Mouse (Mus musculus): Measurements from ENCODE around the gene Rbfox1. TPM values are rescaled to one million over a fixed set of nuclear protein-coding genes. Genes with fewer than 3 reads are reported as not detected.

The Rbfox1 gene
- polyA plus RNA-seq, 1 experiment from 2014 or later = 339 TPM

DNA sequence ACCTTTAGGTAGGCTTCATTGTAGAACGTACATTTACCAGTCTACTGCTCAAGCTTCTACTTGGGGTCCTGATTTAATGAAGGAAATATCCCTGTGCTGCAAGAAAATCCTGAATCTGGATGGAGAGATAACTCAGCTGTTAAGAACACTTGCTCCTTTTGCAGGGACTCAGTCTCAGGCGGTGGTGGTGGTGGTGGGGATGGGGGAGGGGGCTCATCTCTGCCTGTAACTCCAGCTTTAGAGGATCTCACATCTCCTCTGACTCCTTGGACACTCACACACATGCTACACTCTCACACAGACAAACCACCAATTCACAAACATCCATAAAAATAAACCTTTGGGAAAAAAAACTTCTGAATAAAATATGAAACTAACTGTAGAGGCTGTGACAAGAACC, 1101.3 kb downstream of the Rbfox1 start:
- 65% methylated on average over 2 of the region's 2 CpGs for WGBS
- no peak for ATAC-seq (ENCODE audit: low read depth)
- Histone ChIP-seq H3K4me2 (ENCODE audit: low read depth, low read length) (no peak overlapping the region), H3K27ac (ENCODE audit: low read depth, low read length) (no peak overlapping the region), H3K9ac (replicated peaks; ENCODE audit: low read depth, low read length) (no peak overlapping the region), H3K4me1 (ENCODE audit: control insufficient read depth, insufficient read depth, low read length) (no peaks in the 10 kb centered on the region), H3K27me3 (ENCODE audit: control insufficient read depth, insufficient read depth, low read length) (no peaks in the 10 kb centered on the region), H3K9me3 (ENCODE audit: control insufficient read depth, low read length) (no peaks in the 10 kb centered on the region), H3K4me3 (ENCODE audit: low read depth, low read length) (no peak overlapping the region), H3K36me3 (ENCODE audit: control insufficient read depth, insufficient read depth, low read length) (no peaks in the 10 kb centered on the region)

DNA sequence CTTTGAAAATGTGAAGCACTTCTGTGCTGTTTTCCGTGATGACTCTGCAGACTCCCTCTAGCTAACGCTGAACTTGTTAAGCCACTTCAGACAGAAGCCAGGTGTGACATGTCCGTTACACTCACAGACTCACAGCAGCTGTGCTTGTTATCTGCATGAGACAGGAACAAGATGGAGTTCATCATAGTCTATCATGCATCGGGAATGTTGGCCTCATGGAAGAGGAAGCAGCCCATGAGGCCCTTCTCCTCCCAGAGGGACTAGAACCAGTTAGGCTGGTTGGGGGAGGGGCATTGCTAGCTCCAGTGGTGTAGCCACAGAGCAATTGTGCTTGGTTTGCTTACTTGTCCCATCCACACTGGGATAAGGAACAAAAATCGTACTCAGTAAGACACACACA, 1107.1 kb downstream of the Rbfox1 start:
- Histone ChIP-seq H3K9me3 (ENCODE audit: control insufficient read depth, low read length) (no peaks in the 10 kb centered on the region), H3K4me3 (ENCODE audit: low read depth, low read length) (no peak overlapping the region), H3K4me2 (ENCODE audit: low read depth, low read length) (no peak overlapping the region), H3K27ac (ENCODE audit: low read depth, low read length) (no peak overlapping the region), H3K36me3 (ENCODE audit: control insufficient read depth, insufficient read depth, low read length) (no peaks in the 10 kb centered on the region), H3K27me3 (ENCODE audit: control insufficient read depth, insufficient read depth, low read length) (no peaks in the 10 kb centered on the region), H3K9ac (replicated peaks; ENCODE audit: low read depth, low read length) (no peak overlapping the region), H3K4me1 (ENCODE audit: control insufficient read depth, insufficient read depth, low read length) (no peaks in the 10 kb centered on the region)
- no peak for ATAC-seq (ENCODE audit: low read depth)
- WGBS = 93% methylated on average over 5 of the region's 5 CpGs

GRCm38 (mm10) chr16:6993180-6993579, 1108.0 kb downstream of the Rbfox1 start:
- ATAC-seq (ENCODE audit: low read depth) = no peak
- H3K27ac ChIP-seq (ENCODE audit: low read depth, low read length) = no peak overlapping the region
- no peaks in the 10 kb centered on the region for H3K9me3 ChIP-seq (ENCODE audit: control insufficient read depth, low read length)
- WGBS = 32% methylated on average over 2 of the region's 2 CpGs
- H3K27me3 ChIP-seq (ENCODE audit: control insufficient read depth, insufficient read depth, low read length) = no peaks in the 10 kb centered on the region
- H3K36me3 ChIP-seq (ENCODE audit: control insufficient read depth, insufficient read depth, low read length) = no peaks in the 10 kb centered on the region
- H3K9ac ChIP-seq (replicated peaks; ENCODE audit: low read depth, low read length) = no peak overlapping the region
- H3K4me2 ChIP-seq (ENCODE audit: low read depth, low read length) = no peak overlapping the region
- no peak overlapping the region for H3K4me3 ChIP-seq (ENCODE audit: low read depth, low read length)
- no peaks in the 10 kb centered on the region for H3K4me1 ChIP-seq (ENCODE audit: control insufficient read depth, insufficient read depth, low read length)

DNA sequence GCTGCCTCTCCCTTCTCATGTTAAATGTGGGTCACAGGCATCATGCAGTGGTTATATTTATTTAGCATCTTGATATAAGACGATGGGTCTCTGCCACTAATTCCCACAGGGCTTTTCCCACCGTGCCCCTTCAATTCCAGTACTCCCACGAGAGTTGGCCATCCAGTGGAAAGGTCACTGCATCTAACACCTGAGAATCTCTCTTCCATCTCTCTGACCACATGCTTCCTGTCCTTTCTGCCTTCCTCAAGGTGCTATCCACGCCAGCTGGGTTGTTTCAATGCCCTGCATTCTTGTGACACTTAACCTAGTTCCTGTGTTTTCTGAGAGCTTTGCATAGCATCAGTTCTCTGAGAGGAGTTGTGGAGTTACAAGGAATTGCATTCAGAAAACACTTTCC, 1112.0 kb downstream of the Rbfox1 start:
- ATAC-seq (ENCODE audit: low read depth) = no peak
- Histone ChIP-seq H3K4me1 (ENCODE audit: control insufficient read depth, insufficient read depth, low read length) (no peaks in the 10 kb centered on the region), H3K27me3 (ENCODE audit: control insufficient read depth, insufficient read depth, low read length) (no peaks in the 10 kb centered on the region), H3K4me2 (ENCODE audit: low read depth, low read length) (no peak overlapping the region), H3K9ac (replicated peaks; ENCODE audit: low read depth, low read length) (no peak overlapping the region), H3K4me3 (ENCODE audit: low read depth, low read length) (no peak overlapping the region), H3K27ac (ENCODE audit: low read depth, low read length) (no peak overlapping the region), H3K36me3 (ENCODE audit: control insufficient read depth, insufficient read depth, low read length) (no peaks in the 10 kb centered on the region), H3K9me3 (ENCODE audit: control insufficient read depth, low read length) (no peaks in the 10 kb centered on the region)
- 61% methylated on average over 4 of the region's 4 CpGs for WGBS

- Histone ChIP-seq H3K27ac (ENCODE audit: low read depth, low read length) (no peak overlapping the region), H3K4me1 (ENCODE audit: control insufficient read depth, insufficient read depth, low read length) (no peaks in the 10 kb centered on the region), H3K36me3 (ENCODE audit: control insufficient read depth, insufficient read depth, low read length) (no peaks in the 10 kb centered on the region), H3K27me3 (ENCODE audit: control insufficient read depth, insufficient read depth, low read length) (no peaks in the 10 kb centered on the region), H3K4me3 (ENCODE audit: low read depth, low read length) (no peak overlapping the region), H3K4me2 (ENCODE audit: low read depth, low read length) (no peak overlapping the region), H3K9me3 (ENCODE audit: control insufficient read depth, low read length) (no peaks in the 10 kb centered on the region), H3K9ac (replicated peaks; ENCODE audit: low read depth, low read length) (no peak overlapping the region)
- no peak for ATAC-seq (ENCODE audit: low read depth)
- 57% methylated on average over 7 of the region's 7 CpGs for WGBS
These were observed 1112.7 kb downstream of the Rbfox1 start for GRCm38 (mm10) chr16:6997834-6998233.

DNA sequence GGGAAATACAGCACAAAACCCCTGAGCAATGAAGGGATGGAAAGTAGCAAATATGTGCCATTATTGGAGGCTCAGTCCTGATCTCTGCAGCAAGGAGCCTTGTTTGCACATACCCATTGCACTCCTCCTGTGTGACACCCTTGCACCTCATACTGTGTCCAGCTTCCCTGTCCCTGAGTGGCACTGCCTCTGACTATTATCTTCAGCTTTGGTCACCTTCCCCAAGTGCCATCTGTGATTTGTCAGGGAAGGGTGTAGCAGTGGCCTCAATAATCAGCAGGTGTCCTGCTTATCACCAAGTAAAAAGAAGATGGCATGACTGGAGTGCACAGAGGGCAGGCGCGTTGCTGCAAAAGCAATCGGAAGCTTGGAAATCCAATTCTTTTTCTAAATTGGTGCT, 1119.4 kb downstream of the Rbfox1 start:
- no peak overlapping the region for H3K4me3 ChIP-seq (ENCODE audit: low read depth, low read length)
- no peaks in the 10 kb centered on the region for H3K4me1 ChIP-seq (ENCODE audit: control insufficient read depth, insufficient read depth, low read length)
- no peak overlapping the region for H3K4me2 ChIP-seq (ENCODE audit: low read depth, low read length)
- no peaks in the 10 kb centered on the region for H3K36me3 ChIP-seq (ENCODE audit: control insufficient read depth, insufficient read depth, low read length)
- no peaks in the 10 kb centered on the region for H3K9me3 ChIP-seq (ENCODE audit: control insufficient read depth, low read length)
- 97% methylated on average over 3 of the region's 3 CpGs for WGBS
- H3K9ac ChIP-seq (replicated peaks; ENCODE audit: low read depth, low read length) = no peak overlapping the region
- ATAC-seq (ENCODE audit: low read depth) = no peak
- no peaks in the 10 kb centered on the region for H3K27me3 ChIP-seq (ENCODE audit: control insufficient read depth, insufficient read depth, low read length)
- H3K27ac ChIP-seq (ENCODE audit: low read depth, low read length) = no peak overlapping the region

- H3K27ac ChIP-seq (ENCODE audit: low read depth, low read length) = no peak overlapping the region
- no peaks in the 10 kb centered on the region for H3K9me3 ChIP-seq (ENCODE audit: control insufficient read depth, low read length)
- H3K9ac ChIP-seq (replicated peaks; ENCODE audit: low read depth, low read length) = no peak overlapping the region
- H3K27me3 ChIP-seq (ENCODE audit: control insufficient read depth, insufficient read depth, low read length) = no peaks in the 10 kb centered on the region
- no peak overlapping the region for H3K4me3 ChIP-seq (ENCODE audit: low read depth, low read length)
- no peak overlapping the region for H3K4me2 ChIP-seq (ENCODE audit: low read depth, low read length)
- no peaks in the 10 kb centered on the region for H3K4me1 ChIP-seq (ENCODE audit: control insufficient read depth, insufficient read depth, low read length)
- no peaks in the 10 kb centered on the region for H3K36me3 ChIP-seq (ENCODE audit: control insufficient read depth, insufficient read depth, low read length)
- WGBS = 19% methylated on average over 3 of the region's 3 CpGs
- ATAC-seq (ENCODE audit: low read depth) = no peak
These were observed 1120.3 kb downstream of the Rbfox1 start for GRCm38 (mm10) chr16:7005478-7005877.

DNA sequence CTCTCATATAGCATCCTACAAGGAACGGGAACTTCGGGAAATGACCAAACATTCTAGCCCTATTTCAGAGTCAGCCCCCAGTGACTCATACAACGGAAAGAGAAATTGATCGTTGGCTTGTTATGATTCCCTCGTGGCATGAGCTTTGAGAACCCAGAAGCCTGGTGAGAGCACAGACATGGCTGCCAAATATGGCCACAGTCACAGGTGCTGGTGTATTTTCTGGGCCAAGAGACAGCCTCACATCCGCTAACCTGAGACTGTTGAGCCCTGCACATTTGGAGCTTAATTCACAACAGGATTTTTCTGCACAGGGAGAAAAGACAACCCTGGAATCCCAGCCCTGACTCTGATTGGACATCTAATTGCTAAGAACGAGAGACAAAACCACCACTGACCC, 1132.2 kb downstream of the Rbfox1 start:
- H3K9ac ChIP-seq (replicated peaks; ENCODE audit: low read depth, low read length) = no peak overlapping the region
- no peak for ATAC-seq (ENCODE audit: low read depth)
- 67% methylated on average over 7 of the region's 7 CpGs for WGBS
- no peak overlapping the region for H3K4me2 ChIP-seq (ENCODE audit: low read depth, low read length)
- H3K4me3 ChIP-seq (ENCODE audit: low read depth, low read length) = no peak overlapping the region
- no peaks in the 10 kb centered on the region for H3K27me3 ChIP-seq (ENCODE audit: control insufficient read depth, insufficient read depth, low read length)
- no peaks in the 10 kb centered on the region for H3K36me3 ChIP-seq (ENCODE audit: control insufficient read depth, insufficient read depth, low read length)
- H3K4me1 ChIP-seq (ENCODE audit: control insufficient read depth, insufficient read depth, low read length) = no peaks in the 10 kb centered on the region
- no peak overlapping the region for H3K27ac ChIP-seq (ENCODE audit: low read depth, low read length)
- no peaks in the 10 kb centered on the region for H3K9me3 ChIP-seq (ENCODE audit: control insufficient read depth, low read length)

- Histone ChIP-seq H3K4me3 (ENCODE audit: low read depth, low read length) (no peak overlapping the region), H3K27ac (ENCODE audit: low read depth, low read length) (no peak overlapping the region), H3K4me2 (ENCODE audit: low read depth, low read length) (no peak overlapping the region), H3K36me3 (ENCODE audit: control insufficient read depth, insufficient read depth, low read length) (no peaks in the 10 kb centered on the region), H3K4me1 (ENCODE audit: control insufficient read depth, insufficient read depth, low read length) (peaks cover 6% of the 10 kb centered on the region; the same call in 1 of the 2 replicates), H3K27me3 (ENCODE audit: control insufficient read depth, insufficient read depth, low read length) (no peaks in the 10 kb centered on the region), H3K9me3 (ENCODE audit: control insufficient read depth, low read length) (no peaks in the 10 kb centered on the region), H3K9ac (replicated peaks; ENCODE audit: low read depth, low read length) (no peak overlapping the region)
- ATAC-seq (ENCODE audit: low read depth) = no peak
- 86% methylated on average over 5 of the region's 5 CpGs for WGBS
These were observed 1149.1 kb downstream of the Rbfox1 start for GRCm38 (mm10) chr16:7034231-7034630.

DNA sequence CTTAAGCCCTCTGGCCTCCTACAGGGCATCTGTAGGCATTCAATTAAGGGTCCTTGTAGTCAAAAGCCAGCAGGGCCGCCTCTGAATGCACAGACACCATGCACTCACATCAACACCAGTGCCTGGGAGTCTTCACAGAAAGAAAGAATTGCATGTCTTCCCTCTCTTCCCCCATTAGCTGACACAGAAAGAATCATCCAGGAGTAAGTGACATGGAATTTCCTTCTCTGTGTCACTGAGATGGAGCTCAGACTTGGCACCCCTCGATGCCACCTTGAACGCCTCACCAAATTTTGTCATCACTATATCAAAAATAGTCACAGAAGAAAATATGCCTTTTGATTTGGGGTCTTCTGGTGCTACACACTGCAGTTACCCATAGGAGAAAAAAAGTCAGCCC, 1151.4 kb downstream of the Rbfox1 start:
- Histone ChIP-seq H3K9ac (replicated peaks; ENCODE audit: low read depth, low read length) (no peak overlapping the region), H3K4me3 (ENCODE audit: low read depth, low read length) (no peak overlapping the region), H3K36me3 (ENCODE audit: control insufficient read depth, insufficient read depth, low read length) (no peaks in the 10 kb centered on the region), H3K27me3 (ENCODE audit: control insufficient read depth, insufficient read depth, low read length) (no peaks in the 10 kb centered on the region), H3K27ac (ENCODE audit: low read depth, low read length) (no peak overlapping the region), H3K4me2 (ENCODE audit: low read depth, low read length) (no peak overlapping the region), H3K9me3 (ENCODE audit: control insufficient read depth, low read length) (no peaks in the 10 kb centered on the region), H3K4me1 (ENCODE audit: control insufficient read depth, insufficient read depth, low read length) (peaks cover 6% of the 10 kb centered on the region; the same call in 1 of the 2 replicates)
- WGBS = 75% methylated on average over 3 of the region's 3 CpGs
- ATAC-seq (ENCODE audit: low read depth) = no peak

Data from neural tube, embryonic 14.5 days (tissue).